In genomic region chr19:43870418-43870817, GRCm38 (mm10) we compare ENCODE assay signal across 24 mouse cellular contexts.
"Had no signal": no experiment of that assay in that cellular context is flagged by ENCODE, and none has a peak within 500 bp of the region (broad histone marks: within the 10 kb centered on the region; RNA-seq: fewer than 3 reads in every experiment).

No protein-coding gene starts in this region.

- H3K4me1 ChIP-seq: embryonic facial prominence, embryonic 12.5 days; forebrain, embryonic 12.5 days; forebrain, embryonic 13.5 days had no signal

- H3K27me3 ChIP-seq: embryonic facial prominence, embryonic 12.5 days; embryonic facial prominence, embryonic 13.5 days; embryonic facial prominence, embryonic 15.5 days; forebrain, embryonic 12.5 days; forebrain, embryonic 13.5 days; forebrain, embryonic 15.5 days had no signal

- H3K27ac ChIP-seq: embryonic facial prominence, embryonic 10.5 days; embryonic facial prominence, embryonic 12.5 days; embryonic facial prominence, embryonic 13.5 days; embryonic facial prominence, embryonic 15.5 days; forebrain, embryonic 10.5 days; forebrain, embryonic 12.5 days; forebrain, embryonic 13.5 days; forebrain, embryonic 15.5 days; gastrocnemius, adult 2 months; heart, adult 2 months had no signal

- H3K4me2 ChIP-seq: embryonic facial prominence, embryonic 12.5 days; embryonic facial prominence, embryonic 13.5 days; embryonic facial prominence, embryonic 15.5 days; forebrain, embryonic 12.5 days; forebrain, embryonic 13.5 days; forebrain, embryonic 15.5 days had no signal

- DNase-seq: cerebellum, adult 9-11 months; cerebellum, postnatal 10 days; cerebellum, postnatal 14 days; cerebellum, postnatal 25 days; cerebellum, postnatal 36 days; embryo, embryonic 11 days; forebrain, postnatal 0 days; gastrocnemius, adult 2 months; gastrocnemius, postnatal 10 days; gastrocnemius, postnatal 14 days; gastrocnemius, postnatal 25 days; gastrocnemius, postnatal 36 days; heart, adult 11 months; heart, adult 18-20 months; heart, adult 2 months had no signal

- H3K9ac ChIP-seq: embryonic facial prominence, embryonic 12.5 days; embryonic facial prominence, embryonic 13.5 days; embryonic facial prominence, embryonic 15.5 days; forebrain, embryonic 12.5 days; forebrain, embryonic 13.5 days; forebrain, embryonic 15.5 days; forebrain, postnatal 0 days had no signal

- H3K9me3 ChIP-seq: embryonic facial prominence, embryonic 10.5 days; embryonic facial prominence, embryonic 12.5 days; embryonic facial prominence, embryonic 13.5 days; embryonic facial prominence, embryonic 15.5 days; forebrain, embryonic 10.5 days; forebrain, embryonic 12.5 days; forebrain, embryonic 13.5 days; forebrain, embryonic 15.5 days had no signal

- H3K4me3 ChIP-seq: embryonic facial prominence, embryonic 10.5 days; embryonic facial prominence, embryonic 12.5 days; embryonic facial prominence, embryonic 13.5 days; embryonic facial prominence, embryonic 15.5 days; erythroblast, embryonic 14.5 days; forebrain, embryonic 10.5 days; forebrain, embryonic 12.5 days; forebrain, embryonic 13.5 days; forebrain, embryonic 15.5 days; gastrocnemius, adult 2 months; heart, adult 2 months had no signal
